Mouse (Mus musculus): ENCODE measurements around the gene Peg3. TPM values are rescaled to one million over a fixed set of nuclear protein-coding genes. Genes with fewer than 3 reads are reported as not detected.
"Not testable (repeated sequence)": the region's sequence is repeated elsewhere in the genome, so short reads cannot be mapped to it uniquely, and the experiment has no call there.

Peg3 gene
- 124 and 134 TPM in 2 replicates for polyA plus RNA-seq (2014; fragmentation: Nextera tagmentation; extraction: Ambion mirVana)

DNA sequence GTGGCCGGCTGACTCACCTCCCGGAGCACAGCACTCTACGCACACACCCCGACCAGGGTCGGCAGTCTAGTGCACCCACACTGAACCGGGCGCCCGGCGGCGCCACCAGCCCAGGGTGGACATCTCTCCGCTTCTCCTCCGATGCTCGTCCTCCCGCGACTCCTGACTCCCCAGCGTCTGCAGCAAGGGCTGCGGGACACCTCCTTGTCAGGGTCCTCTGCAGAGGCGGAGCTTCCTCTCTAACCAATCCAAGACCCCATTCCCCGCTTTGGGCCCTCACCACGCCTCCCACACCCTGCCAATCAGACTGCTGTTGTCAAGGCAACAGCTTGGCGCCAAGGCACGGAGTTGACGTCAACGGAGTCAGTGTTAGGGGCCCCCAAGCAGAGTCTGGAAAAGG, at the start of gene Peg3, which contains the start of gene Usp29:
Gene Peg3 (minus strand): TSS at position 191 of the 400 bp plus-strand sequence.
Gene Usp29 (plus strand): TSS at position 338 of the 400 bp plus-strand sequence.
- Histone ChIP-seq H3K36me3 (ENCODE audit: control insufficient read depth, insufficient read depth, low read length) (0 out of 2 replicates have a peak, but pooled peaks cover 3% of the 10 kb centered on the region), H3K27ac (ENCODE audit: low read depth, low read length) (peak within 1 kb of the TSS; percentile 95), H3K4me2 (ENCODE audit: low read depth, low read length) (peak within 1 kb of the TSS; percentile 44), H3K4me1 (ENCODE audit: control insufficient read depth, insufficient read depth, low read length) (no peaks in the 10 kb centered on the region), H3K4me3 (ENCODE audit: low read depth, low read length) (peak within 1 kb of the TSS; percentile 55), H3K9me3 (ENCODE audit: control insufficient read depth, low read length) (peaks cover 7% of the 10 kb centered on the region), H3K9ac (replicated peaks; ENCODE audit: low read depth, low read length) (peak within 1 kb of the TSS; percentile 69), H3K27me3 (ENCODE audit: control insufficient read depth, insufficient read depth, low read length) (no peaks in the 10 kb centered on the region)
- 56% methylated on average over 24 of the region's 24 CpGs for WGBS
- ATAC-seq (ENCODE audit: low read depth), result peak; percentile 60

- H3K4me1 ChIP-seq (ENCODE audit: control insufficient read depth, insufficient read depth, low read length), result 0 out of 2 replicates have a peak, but pooled peaks cover 2% of the 10 kb centered on the region
- no peaks in the 10 kb centered on the region for H3K36me3 ChIP-seq (ENCODE audit: control insufficient read depth, insufficient read depth, low read length)
- no peak overlapping the region for H3K27ac ChIP-seq (ENCODE audit: low read depth, low read length)
- ATAC-seq (ENCODE audit: low read depth), result no peak
- 89% methylated on average over 5 of the region's 5 CpGs for WGBS
- H3K9ac ChIP-seq (replicated peaks; ENCODE audit: low read depth, low read length), result no peak overlapping the region
- H3K4me2 ChIP-seq (ENCODE audit: low read depth, low read length), result no peak overlapping the region
- no peak overlapping the region for H3K4me3 ChIP-seq (ENCODE audit: low read depth, low read length)
- H3K9me3 ChIP-seq (ENCODE audit: control insufficient read depth, low read length), result no peaks in the 10 kb centered on the region
- H3K27me3 ChIP-seq (ENCODE audit: control insufficient read depth, insufficient read depth, low read length), result no peaks in the 10 kb centered on the region
Measured at GRCm38 (mm10) chr7:6779172-6779571, 48.9 kb upstream of the Peg3 start.

DNA sequence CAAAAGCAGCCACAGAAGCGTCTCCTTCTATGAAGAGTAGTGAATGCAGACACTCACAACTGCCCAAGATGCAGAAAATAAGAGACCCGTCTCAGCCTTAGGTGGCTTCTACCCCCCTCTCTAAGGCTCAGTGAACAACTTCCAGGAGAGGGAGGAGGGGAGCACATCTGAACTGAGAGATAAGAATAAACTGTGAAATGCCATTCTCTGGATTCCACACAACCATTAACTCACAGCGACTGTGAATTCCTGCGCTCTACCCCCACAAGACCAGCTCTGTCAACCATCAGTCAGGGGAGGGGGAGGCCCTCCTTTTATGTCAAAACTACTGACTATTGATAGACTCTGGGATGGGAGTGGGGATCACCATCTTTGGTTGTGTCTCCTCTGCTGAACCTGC, 47.5 kb upstream of the Peg3 start:
- no peak overlapping the region for H3K27ac ChIP-seq (ENCODE audit: low read depth, low read length)
- WGBS, result 61% methylated on average over 4 of the region's 4 CpGs
- H3K4me1 ChIP-seq (ENCODE audit: control insufficient read depth, insufficient read depth, low read length), result no peaks in the 10 kb centered on the region

DNA sequence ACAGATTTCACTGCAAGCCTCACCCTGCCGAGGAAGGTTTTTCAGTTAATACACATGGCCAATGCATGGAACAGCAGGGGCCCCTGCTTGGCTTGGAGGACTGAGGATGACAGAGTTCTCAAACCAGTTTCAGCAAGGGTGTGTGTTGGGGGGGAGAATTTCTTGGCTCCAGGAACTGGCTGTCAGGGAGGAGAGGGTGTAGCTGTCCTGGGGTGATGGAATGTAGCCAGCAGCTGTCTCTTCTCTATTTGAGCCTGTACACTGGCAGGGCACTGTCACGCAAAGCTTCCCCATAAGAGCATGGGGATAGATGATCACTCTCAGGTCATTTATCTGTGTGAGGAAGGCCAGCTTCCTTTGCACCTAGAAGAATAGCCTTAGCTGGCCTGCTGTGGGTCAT, 46.9 kb upstream of the Peg3 start:
- no peak overlapping the region for H3K27ac ChIP-seq (ENCODE audit: low read depth, low read length)
- no peaks in the 10 kb centered on the region for H3K36me3 ChIP-seq (ENCODE audit: control insufficient read depth, insufficient read depth, low read length)
- no peaks in the 10 kb centered on the region for H3K4me1 ChIP-seq (ENCODE audit: control insufficient read depth, insufficient read depth, low read length)
- no peaks in the 10 kb centered on the region for H3K27me3 ChIP-seq (ENCODE audit: control insufficient read depth, insufficient read depth, low read length)
- no peak overlapping the region for H3K4me3 ChIP-seq (ENCODE audit: low read depth, low read length)
- H3K9me3 ChIP-seq (ENCODE audit: control insufficient read depth, low read length), result no peaks in the 10 kb centered on the region
- no peak overlapping the region for H3K9ac ChIP-seq (replicated peaks; ENCODE audit: low read depth, low read length)
- 64% methylated on average over 2 of the region's 2 CpGs for WGBS
- ATAC-seq (ENCODE audit: low read depth), result no peak
- no peak overlapping the region for H3K4me2 ChIP-seq (ENCODE audit: low read depth, low read length)

More for the DNA sequence above, 47.5 kb upstream of the Peg3 start:
- no peak overlapping the region for H3K4me3 ChIP-seq (ENCODE audit: low read depth, low read length)
- H3K27me3 ChIP-seq (ENCODE audit: control insufficient read depth, insufficient read depth, low read length), result no peaks in the 10 kb centered on the region
- H3K4me2 ChIP-seq (ENCODE audit: low read depth, low read length), result no peak overlapping the region
- no peaks in the 10 kb centered on the region for H3K9me3 ChIP-seq (ENCODE audit: control insufficient read depth, low read length)
- no peaks in the 10 kb centered on the region for H3K36me3 ChIP-seq (ENCODE audit: control insufficient read depth, insufficient read depth, low read length)
- no peak overlapping the region for H3K9ac ChIP-seq (replicated peaks; ENCODE audit: low read depth, low read length)
- ATAC-seq (ENCODE audit: low read depth), result no peak; the same call in 1 of the 2 replicates

- Histone ChIP-seq H3K36me3 (ENCODE audit: control insufficient read depth, insufficient read depth, low read length) (no peaks in the 10 kb centered on the region), H3K4me1 (ENCODE audit: control insufficient read depth, insufficient read depth, low read length) (no peaks in the 10 kb centered on the region), H3K9me3 (ENCODE audit: control insufficient read depth, low read length) (no peaks in the 10 kb centered on the region), H3K4me3 (ENCODE audit: low read depth, low read length) (no peak overlapping the region), H3K9ac (replicated peaks; ENCODE audit: low read depth, low read length) (no peak overlapping the region), H3K27me3 (ENCODE audit: control insufficient read depth, insufficient read depth, low read length) (no peaks in the 10 kb centered on the region), H3K4me2 (ENCODE audit: low read depth, low read length) (no peak overlapping the region), H3K27ac (ENCODE audit: low read depth, low read length) (no peak overlapping the region)
- no peak for ATAC-seq (ENCODE audit: low read depth)
- WGBS, result 90% methylated on average over 10 of the region's 10 CpGs
Measured at GRCm38 (mm10) chr7:6776314-6777059, 46.3 kb upstream of the Peg3 start.

DNA sequence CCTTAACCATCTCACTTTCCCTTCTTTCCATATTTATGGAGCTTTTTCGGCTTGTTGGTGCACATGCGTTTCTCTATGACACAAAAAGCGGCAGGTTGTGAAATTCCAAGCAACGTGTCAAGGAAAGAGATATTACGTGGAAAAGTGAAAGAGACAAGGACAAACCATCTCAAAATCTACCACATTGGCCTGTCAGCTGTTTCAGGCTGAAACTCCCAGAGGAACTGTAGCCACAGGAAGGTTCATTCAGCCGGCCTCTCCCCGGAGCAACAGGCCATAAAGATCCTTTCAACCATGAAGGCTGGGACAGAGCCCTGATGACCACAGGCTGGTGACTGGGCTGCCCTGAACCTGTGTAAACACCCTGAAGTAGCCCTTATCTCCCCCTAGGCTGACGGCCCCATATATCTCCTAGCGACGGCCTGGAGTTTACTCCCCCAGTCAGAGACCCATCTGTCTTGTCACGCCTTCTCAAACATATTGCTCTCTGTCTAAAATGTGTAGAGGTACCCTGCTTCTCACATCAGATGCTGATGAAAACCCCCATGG, 43.7 kb upstream of the Peg3 start:
- not testable (repeated sequence) for H3K36me3 ChIP-seq (ENCODE audit: control insufficient read depth, insufficient read depth, low read length); H3K9me3 ChIP-seq (ENCODE audit: control insufficient read depth, low read length); H3K9ac ChIP-seq (replicated peaks; ENCODE audit: low read depth, low read length); H3K4me2 ChIP-seq (ENCODE audit: low read depth, low read length); H3K4me3 ChIP-seq (ENCODE audit: low read depth, low read length); H3K27ac ChIP-seq (ENCODE audit: low read depth, low read length); H3K27me3 ChIP-seq (ENCODE audit: control insufficient read depth, insufficient read depth, low read length); H3K4me1 ChIP-seq (ENCODE audit: control insufficient read depth, insufficient read depth, low read length)
- WGBS, result 37% methylated on average over 11 of the region's 11 CpGs
- ATAC-seq (ENCODE audit: low read depth), result peak; percentile 28; the same call in 1 of the 2 replicates

DNA sequence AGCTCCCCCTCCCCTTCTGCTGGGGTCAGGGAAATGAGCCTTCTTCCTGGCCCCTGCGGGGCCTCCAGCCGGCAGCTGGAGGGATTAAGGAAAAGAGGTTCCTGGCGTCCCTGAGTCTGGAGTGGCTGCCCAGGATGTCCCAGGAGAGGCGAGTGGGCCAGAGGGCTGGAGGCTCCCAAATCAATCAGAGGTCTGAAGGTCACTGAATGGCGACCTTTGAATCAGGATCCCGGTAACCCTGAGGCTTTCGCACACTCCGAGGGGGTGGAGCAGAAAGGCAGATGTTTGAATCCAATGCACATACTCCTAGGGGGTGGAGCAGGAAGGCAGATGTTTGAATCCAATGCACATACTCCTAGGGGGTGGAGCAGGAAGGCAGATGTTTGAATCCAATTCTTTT, 40.1 kb upstream of the Peg3 start:
- no peak overlapping the region for H3K9ac ChIP-seq (replicated peaks; ENCODE audit: low read depth, low read length)
- H3K27ac ChIP-seq (ENCODE audit: low read depth, low read length), result no peak overlapping the region
- H3K4me3 ChIP-seq (ENCODE audit: low read depth, low read length), result no peak overlapping the region
- no peak for ATAC-seq (ENCODE audit: low read depth)
- no peaks in the 10 kb centered on the region for H3K36me3 ChIP-seq (ENCODE audit: control insufficient read depth, insufficient read depth, low read length)
- 7% methylated on average over 8 of the region's 8 CpGs for WGBS
- no peaks in the 10 kb centered on the region for H3K9me3 ChIP-seq (ENCODE audit: control insufficient read depth, low read length)
- H3K4me1 ChIP-seq (ENCODE audit: control insufficient read depth, insufficient read depth, low read length), result no peaks in the 10 kb centered on the region
- no peaks in the 10 kb centered on the region for H3K27me3 ChIP-seq (ENCODE audit: control insufficient read depth, insufficient read depth, low read length)
- no peak overlapping the region for H3K4me2 ChIP-seq (ENCODE audit: low read depth, low read length)

GRCm38 (mm10) chr7:6765240-6765639, 35.0 kb upstream of the Peg3 start:
- no peaks in the 10 kb centered on the region for H3K36me3 ChIP-seq (ENCODE audit: control insufficient read depth, insufficient read depth, low read length)
- WGBS, result 74% methylated on average over 5 of the region's 5 CpGs
- no peaks in the 10 kb centered on the region for H3K9me3 ChIP-seq (ENCODE audit: control insufficient read depth, low read length)
- no peak overlapping the region for H3K9ac ChIP-seq (replicated peaks; ENCODE audit: low read depth, low read length)
- H3K4me3 ChIP-seq (ENCODE audit: low read depth, low read length), result no peak overlapping the region
- no peaks in the 10 kb centered on the region for H3K4me1 ChIP-seq (ENCODE audit: control insufficient read depth, insufficient read depth, low read length)
- no peak for ATAC-seq (ENCODE audit: low read depth)
- H3K27me3 ChIP-seq (ENCODE audit: control insufficient read depth, insufficient read depth, low read length), result no peaks in the 10 kb centered on the region
- H3K4me2 ChIP-seq (ENCODE audit: low read depth, low read length), result no peak overlapping the region
- no peak overlapping the region for H3K27ac ChIP-seq (ENCODE audit: low read depth, low read length)

DNA sequence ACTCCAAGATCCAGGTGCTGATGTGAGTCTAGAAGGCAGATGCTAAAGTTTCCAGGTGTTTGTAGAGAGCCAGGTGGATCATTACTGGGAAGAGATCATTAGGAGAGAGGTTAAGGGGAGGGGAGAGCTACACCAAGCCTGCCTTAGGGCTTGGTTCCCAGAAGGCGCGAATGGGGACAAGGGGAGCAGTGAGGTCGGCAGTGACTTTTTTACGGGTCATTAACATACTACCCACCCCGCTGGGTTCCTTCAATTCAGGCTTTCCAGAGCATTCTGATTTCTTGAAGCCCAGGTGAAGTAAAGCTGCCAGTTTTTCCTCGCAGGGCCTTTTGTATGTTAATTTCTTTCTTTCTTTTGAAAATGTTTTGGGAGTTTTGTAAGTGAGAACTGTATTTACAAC, 29.9 kb upstream of the Peg3 start:
- H3K27me3 ChIP-seq (ENCODE audit: control insufficient read depth, insufficient read depth, low read length), result no peaks in the 10 kb centered on the region
- no peaks in the 10 kb centered on the region for H3K36me3 ChIP-seq (ENCODE audit: control insufficient read depth, insufficient read depth, low read length)
- H3K4me2 ChIP-seq (ENCODE audit: low read depth, low read length), result no peak overlapping the region
- H3K9me3 ChIP-seq (ENCODE audit: control insufficient read depth, low read length), result no peaks in the 10 kb centered on the region
- no peak for ATAC-seq (ENCODE audit: low read depth)
- WGBS, result 12% methylated on average over 6 of the region's 6 CpGs
- no peaks in the 10 kb centered on the region for H3K4me1 ChIP-seq (ENCODE audit: control insufficient read depth, insufficient read depth, low read length)
- H3K9ac ChIP-seq (replicated peaks; ENCODE audit: low read depth, low read length), result no peak overlapping the region
- H3K4me3 ChIP-seq (ENCODE audit: low read depth, low read length), result no peak overlapping the region
- no peak overlapping the region for H3K27ac ChIP-seq (ENCODE audit: low read depth, low read length)

All from neural tube, embryonic 14.5 days (tissue).